Mouse (Mus musculus) kidney, adult 10 weeks (tissue): ENCODE results near the gene Mef2a. TPM values are rescaled to one million over a fixed set of nuclear protein-coding genes. Genes with fewer than 3 reads are reported as not detected.

Source experiments
- polyA plus RNA-seq: library from polyadenylated mRNA; stranded (reverse); fragments of 350-450 nt; fragmentation: Illumina TruSeq; extraction: RNeasy Lipid Tissue Mini Kit (QIAGEN cat#74804); gene quantifications from one replicate; pipeline ENCODE4 v1.2.3, GENCODE M21; 2014; ENCODE audit warnings: low read depth, low replicate concordance

The Mef2a gene
- polyA plus RNA-seq, result 69.0 TPM

GRCm38 (mm10) chr7:67372729-67373583, at the start of gene Mef2a:
Gene Mef2a (minus strand): TSS chr7:67372858.

GRCm38 (mm10) chr7:67222220-67222862, 150.3 kb downstream of the Mef2a start, which contains the start of gene Lysmd4:
Gene Lysmd4 (plus strand): TSS chr7:67222544.

Other genes starting within 250 kb of the Mef2a start
- gene Lysmd4, start 150.3 kb downstream of the Mef2a start, polyA plus RNA-seq, result 5.0 TPM